Mouse (Mus musculus): Measurements from ENCODE around the gene Ankrd49. TPM values are rescaled to one million over a fixed set of nuclear protein-coding genes. Genes with fewer than 3 reads are reported as not detected.

Ankrd49 gene
- polyA plus RNA-seq, 1 experiment from 2014 or later: 21.0 TPM

- H3K27me3 ChIP-seq (ENCODE audit: control insufficient read depth, insufficient read depth, low read depth, low read length): peaks cover 11% of the 10 kb centered on the region; the same call in 1 of the 2 replicates
- H3K9ac ChIP-seq (ENCODE audit: low read depth, low read length): no peak overlapping the region
- no peak overlapping the region for H3K4me3 ChIP-seq (ENCODE audit: low read depth, low read length)
- H3K4me2 ChIP-seq (ENCODE audit: low read depth, low read length): no peak overlapping the region
- no peaks in the 10 kb centered on the region for H3K9me3 ChIP-seq (replicated peaks; ENCODE audit: control insufficient read depth, low read length)
- no peaks in the 10 kb centered on the region for H3K36me3 ChIP-seq (ENCODE audit: control insufficient read depth, insufficient read depth)
- ATAC-seq (ENCODE audit: low read depth): no peak
- H3K27ac ChIP-seq (ENCODE audit: low read length): no peak overlapping the region
- H3K4me1 ChIP-seq (ENCODE audit: control insufficient read depth, low read depth, low read length): no peaks in the 10 kb centered on the region
Measured at GRCm38 (mm10) chr9:14753947-14754346, 30.7 kb downstream of the Ankrd49 start.

- peak within 1 kb of the TSS; percentile 59 for H3K4me3 ChIP-seq (ENCODE audit: low read depth, low read length)
- H3K27ac ChIP-seq (ENCODE audit: low read length): no peak within 1 kb of the TSS
- 1% methylated on average over 26 of the region's 28 CpGs for WGBS (ENCODE audit: insufficient replicate concordance)
Measured at GRCm38 (mm10) chr9:14752001-14752522, 32.6 kb downstream of the Ankrd49 start, which contains the start of gene Fut4. Fut4 (minus strand) TSS chr9:14752393.

GRCm38 (mm10) chr9:14751503-14752000 lies 33.1 kb downstream of the Ankrd49 start:
- WGBS (ENCODE audit: insufficient replicate concordance): under 1% methylated on average over 47 of the region's 50 CpGs
- H3K36me3 ChIP-seq (ENCODE audit: control insufficient read depth, insufficient read depth): no peaks in the 10 kb centered on the region
- H3K9ac ChIP-seq (ENCODE audit: low read depth, low read length): peak overlapping the region; percentile 40; the same call in 1 of the 2 replicates
- H3K27ac ChIP-seq (ENCODE audit: low read length): no peak overlapping the region
- no peaks in the 10 kb centered on the region for H3K9me3 ChIP-seq (replicated peaks; ENCODE audit: control insufficient read depth, low read length)
- peak overlapping the region; percentile 70 for H3K4me2 ChIP-seq (ENCODE audit: low read depth, low read length)
- peak overlapping the region; percentile 59 for H3K4me3 ChIP-seq (ENCODE audit: low read depth, low read length)
- H3K4me1 ChIP-seq (ENCODE audit: control insufficient read depth, low read depth, low read length): no peaks in the 10 kb centered on the region
- ATAC-seq (ENCODE audit: low read depth): peak; percentile 54
- peaks cover 11% of the 10 kb centered on the region; the same call in 1 of the 2 replicates for H3K27me3 ChIP-seq (ENCODE audit: control insufficient read depth, insufficient read depth, low read depth, low read length)

More at GRCm38 (mm10) chr9:14752001-14752522, 32.6 kb downstream of the Ankrd49 start, which contains the start of gene Fut4:
- Histone ChIP-seq H3K9me3 (replicated peaks; ENCODE audit: control insufficient read depth, low read length) (no peaks in the 10 kb centered on the region), H3K9ac (ENCODE audit: low read depth, low read length) (peak within 1 kb of the TSS; percentile 40; the same call in 1 of the 2 replicates), H3K4me2 (ENCODE audit: low read depth, low read length) (peak within 1 kb of the TSS; percentile 70), H3K4me1 (ENCODE audit: control insufficient read depth, low read depth, low read length) (no peaks in the 10 kb centered on the region), H3K36me3 (ENCODE audit: control insufficient read depth, insufficient read depth) (no peaks in the 10 kb centered on the region), H3K27me3 (ENCODE audit: control insufficient read depth, insufficient read depth, low read depth, low read length) (peaks cover 11% of the 10 kb centered on the region; the same call in 1 of the 2 replicates)
- ATAC-seq (ENCODE audit: low read depth): peak; percentile 74

GRCm38 (mm10) chr9:14750901-14751502 lies 33.7 kb downstream of the Ankrd49 start:
- WGBS (ENCODE audit: insufficient replicate concordance): 57% methylated on average over 42 of the region's 42 CpGs
- H3K4me3 ChIP-seq (ENCODE audit: low read depth, low read length): peak overlapping the region; percentile 59
- H3K9me3 ChIP-seq (replicated peaks; ENCODE audit: control insufficient read depth, low read length): no peaks in the 10 kb centered on the region
- H3K4me2 ChIP-seq (ENCODE audit: low read depth, low read length): peak overlapping the region; percentile 70
- ATAC-seq (ENCODE audit: low read depth): 0 out of 2 replicates have a peak, but pooled peaks have one; percentile 3
- H3K9ac ChIP-seq (ENCODE audit: low read depth, low read length): no peak overlapping the region; the same call in 1 of the 2 replicates
- H3K27ac ChIP-seq (ENCODE audit: low read length): no peak overlapping the region
- no peaks in the 10 kb centered on the region for H3K36me3 ChIP-seq (ENCODE audit: control insufficient read depth, insufficient read depth)
- no peaks in the 10 kb centered on the region for H3K4me1 ChIP-seq (ENCODE audit: control insufficient read depth, low read depth, low read length)
- peaks cover 11% of the 10 kb centered on the region; the same call in 1 of the 2 replicates for H3K27me3 ChIP-seq (ENCODE audit: control insufficient read depth, insufficient read depth, low read depth, low read length)

DNA sequence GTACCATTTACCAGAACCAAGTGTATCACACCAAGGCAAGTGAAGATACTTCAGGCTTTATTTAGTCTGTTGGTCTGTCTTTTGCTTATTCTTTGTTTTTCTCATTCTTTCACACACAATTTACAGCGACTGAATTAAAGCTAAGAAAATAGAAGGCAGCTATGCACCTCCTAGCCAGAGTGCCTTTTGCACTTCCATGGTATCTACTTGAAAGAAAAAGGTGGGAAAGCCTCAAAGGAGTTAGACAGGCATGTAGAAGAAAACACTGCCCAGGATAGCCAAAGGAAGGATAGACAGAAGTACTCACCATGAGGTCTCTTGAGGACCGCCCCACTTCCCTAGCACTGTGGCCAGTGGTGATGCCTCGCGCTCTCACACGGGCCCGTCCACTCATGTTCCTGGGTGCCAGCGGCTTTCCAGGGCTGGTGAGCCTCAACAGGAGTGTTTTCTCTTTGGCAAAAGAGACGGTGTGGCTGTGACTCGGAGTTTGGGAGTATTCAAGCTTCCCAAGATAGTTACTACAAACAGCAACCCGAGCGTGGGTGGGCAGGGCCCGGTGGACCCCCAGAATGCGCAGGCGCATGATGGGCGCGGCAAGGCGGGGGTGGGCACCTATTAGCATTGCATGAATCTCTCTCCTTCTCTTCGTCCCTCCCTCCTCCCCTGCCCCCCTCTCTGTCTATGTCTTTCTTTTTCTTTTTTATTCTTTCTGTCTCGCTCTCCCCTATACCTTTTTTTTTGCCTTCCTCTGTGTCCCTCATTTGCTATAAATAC lies 44.3 kb downstream of the Ankrd49 start, which contains the start of gene Piwil4:
TSS of gene Piwil4 (minus strand) at position 583 of the 774 bp plus-strand sequence.
- Histone ChIP-seq H3K9ac (ENCODE audit: low read depth, low read length) (no peak within 1 kb of the TSS), H3K27ac (ENCODE audit: low read length) (no peak within 1 kb of the TSS), H3K4me3 (ENCODE audit: low read depth, low read length) (no peak within 1 kb of the TSS), H3K9me3 (replicated peaks; ENCODE audit: control insufficient read depth, low read length) (no peaks in the 10 kb centered on the region), H3K36me3 (ENCODE audit: control insufficient read depth, insufficient read depth) (no peaks in the 10 kb centered on the region), H3K27me3 (ENCODE audit: control insufficient read depth, insufficient read depth, low read depth, low read length) (no peaks in the 10 kb centered on the region), H3K4me1 (ENCODE audit: control insufficient read depth, low read depth, low read length) (no peaks in the 10 kb centered on the region), H3K4me2 (ENCODE audit: low read depth, low read length) (no peak within 1 kb of the TSS)
- WGBS (ENCODE audit: insufficient replicate concordance): 73% methylated on average over 19 of the region's 19 CpGs
- ATAC-seq (ENCODE audit: low read depth): no peak

GRCm38 (mm10) chr9:14739498-14740150 lies 45.0 kb downstream of the Ankrd49 start:
- no peak for ATAC-seq (ENCODE audit: low read depth)
- Histone ChIP-seq H3K4me3 (ENCODE audit: low read depth, low read length) (no peak overlapping the region), H3K36me3 (ENCODE audit: control insufficient read depth, insufficient read depth) (no peaks in the 10 kb centered on the region), H3K9ac (ENCODE audit: low read depth, low read length) (no peak overlapping the region), H3K4me1 (ENCODE audit: control insufficient read depth, low read depth, low read length) (no peaks in the 10 kb centered on the region), H3K27me3 (ENCODE audit: control insufficient read depth, insufficient read depth, low read depth, low read length) (no peaks in the 10 kb centered on the region), H3K27ac (ENCODE audit: low read length) (no peak overlapping the region), H3K4me2 (ENCODE audit: low read depth, low read length) (no peak overlapping the region), H3K9me3 (replicated peaks; ENCODE audit: control insufficient read depth, low read length) (no peaks in the 10 kb centered on the region)
- 42% methylated on average over 4 of the region's 4 CpGs for WGBS (ENCODE audit: insufficient replicate concordance)

DNA sequence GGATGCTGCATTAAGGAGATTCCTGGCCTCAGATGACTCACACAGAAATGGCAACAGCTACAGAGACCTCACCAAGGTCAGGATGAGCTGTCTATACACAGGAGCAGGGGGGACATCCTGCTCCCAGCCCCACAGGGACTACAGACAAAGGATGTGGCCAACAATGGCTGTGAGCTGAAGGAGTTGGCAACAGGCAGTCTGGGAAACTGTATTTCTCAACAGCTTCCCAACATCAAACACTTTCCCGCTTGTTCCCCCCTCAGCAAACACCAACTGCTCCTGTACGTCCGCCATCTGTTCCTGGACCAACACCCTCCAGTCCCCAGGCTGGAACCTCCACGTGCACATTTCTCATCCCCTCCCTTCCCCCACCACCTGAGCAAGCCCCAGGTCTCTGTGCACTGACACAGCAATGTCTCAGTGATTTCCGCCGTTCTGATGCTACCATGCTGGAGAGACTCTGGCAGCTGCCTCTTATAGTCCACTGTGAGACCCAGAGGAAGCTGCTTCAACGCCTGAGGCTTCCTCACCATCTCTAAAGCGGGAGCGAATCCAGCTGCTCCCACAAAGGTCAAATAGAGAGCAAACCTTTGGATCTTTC lies 53.6 kb downstream of the Ankrd49 start:
- H3K4me3 ChIP-seq (ENCODE audit: low read depth, low read length): no peak overlapping the region
- H3K9ac ChIP-seq (ENCODE audit: low read depth, low read length): no peak overlapping the region
- H3K27me3 ChIP-seq (ENCODE audit: control insufficient read depth, insufficient read depth, low read depth, low read length): no peaks in the 10 kb centered on the region
- H3K36me3 ChIP-seq (ENCODE audit: control insufficient read depth, insufficient read depth): no peaks in the 10 kb centered on the region
- ATAC-seq (ENCODE audit: low read depth): no peak
- no peak overlapping the region for H3K27ac ChIP-seq (ENCODE audit: low read length)
- no peak overlapping the region for H3K4me2 ChIP-seq (ENCODE audit: low read depth, low read length)
- WGBS (ENCODE audit: insufficient replicate concordance): 47% methylated on average over 9 of the region's 9 CpGs
- no peaks in the 10 kb centered on the region for H3K9me3 ChIP-seq (replicated peaks; ENCODE audit: control insufficient read depth, low read length)
- no peaks in the 10 kb centered on the region for H3K4me1 ChIP-seq (ENCODE audit: control insufficient read depth, low read depth, low read length)

Data from liver, embryonic 16.5 days (tissue).